Mouse (Mus musculus): ENCODE measurements around the gene Usp10.

Gene Usp10

DNA sequence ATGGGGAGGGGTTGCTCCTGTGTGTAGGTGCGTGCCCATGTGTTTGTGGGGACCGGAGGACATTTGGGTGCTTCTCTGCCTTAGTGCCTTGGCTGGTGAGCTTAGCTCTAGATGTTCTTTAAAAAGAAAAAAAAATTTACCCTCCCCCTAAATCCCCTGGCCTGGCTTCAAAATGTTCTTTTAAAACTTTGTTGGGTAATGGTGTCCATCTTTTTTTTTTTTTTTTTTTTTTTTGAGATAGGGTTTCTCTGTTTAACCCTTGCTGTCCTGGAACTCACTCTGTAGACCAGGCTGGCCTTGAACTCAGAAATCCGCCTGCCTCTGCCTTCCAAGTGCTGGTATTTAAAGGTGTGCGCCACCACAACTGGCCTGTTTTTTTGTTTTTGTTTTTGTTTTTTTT lies 5.1 kb downstream of the Usp10 start:
- DNase-seq (ENCODE audit: low spot score) = no peak

GRCm38 (mm10) chr8:119916237-119916892 lies 6.2 kb downstream of the Usp10 start:
- DNase-seq (ENCODE audit: low spot score) = no peak

DNA sequence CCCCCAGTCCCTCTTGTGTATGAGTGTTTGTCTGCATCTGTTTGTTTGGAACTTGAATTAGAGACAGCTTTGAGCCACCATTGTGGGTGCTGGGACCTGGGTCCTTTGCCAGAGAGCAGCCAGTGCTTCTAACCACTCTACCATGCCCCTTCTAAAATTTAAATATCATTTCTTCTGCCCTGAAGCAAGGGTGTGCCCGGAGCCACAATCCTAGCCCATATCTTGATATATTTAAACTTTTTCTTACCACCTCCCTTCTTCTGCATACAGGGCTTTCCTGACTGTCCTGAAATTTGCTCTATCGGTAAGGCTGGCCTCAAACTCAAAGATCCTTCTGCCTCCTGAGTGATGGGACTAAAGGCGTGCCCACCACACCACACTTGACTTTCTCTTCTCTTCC lies 7.3 kb downstream of the Usp10 start:
- DNase-seq (ENCODE audit: low spot score) = no peak

DNA sequence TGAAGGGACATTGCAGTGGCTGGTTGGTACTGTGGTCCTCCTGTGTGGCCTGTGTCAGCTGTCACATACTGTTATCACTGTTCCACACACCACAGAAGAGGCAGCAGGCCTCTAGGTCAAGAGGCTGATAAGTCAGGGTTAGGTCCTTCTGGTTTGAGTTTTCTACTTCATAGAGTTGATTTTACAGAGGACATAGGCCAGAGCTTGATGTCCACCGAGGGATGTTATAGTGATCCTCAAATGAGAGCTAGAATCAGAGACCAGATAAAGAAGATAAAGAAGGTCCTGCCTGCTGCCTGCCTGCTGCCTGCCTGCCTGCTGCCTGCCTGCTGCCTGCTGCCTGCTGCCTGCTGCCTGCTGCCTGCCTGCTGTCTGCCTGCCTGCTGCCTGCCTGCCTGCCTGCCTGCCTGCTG lies 8.0 kb downstream of the Usp10 start:
- DNase-seq (ENCODE audit: low spot score) = no peak

DNA sequence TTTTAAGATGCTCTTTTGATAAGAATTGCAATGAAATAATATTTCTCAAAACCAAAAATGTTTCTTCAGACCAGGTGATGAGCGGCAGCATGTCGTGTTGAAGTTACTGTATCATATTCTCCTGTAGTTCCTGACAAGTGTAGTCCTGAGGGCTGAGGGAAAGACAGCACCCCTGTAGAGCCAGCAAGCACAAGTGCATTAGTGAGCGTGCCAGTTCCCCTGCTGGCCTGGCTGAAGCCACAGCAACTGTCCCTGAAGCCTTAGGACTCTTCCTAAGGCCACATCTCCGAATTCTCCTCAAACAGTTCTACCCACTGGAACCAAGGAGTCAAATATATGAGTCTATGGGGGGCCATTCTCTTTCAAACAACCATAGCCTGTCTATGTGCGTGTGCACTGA lies 13.1 kb downstream of the Usp10 start:
- no peak for DNase-seq (ENCODE audit: low spot score)

DNA sequence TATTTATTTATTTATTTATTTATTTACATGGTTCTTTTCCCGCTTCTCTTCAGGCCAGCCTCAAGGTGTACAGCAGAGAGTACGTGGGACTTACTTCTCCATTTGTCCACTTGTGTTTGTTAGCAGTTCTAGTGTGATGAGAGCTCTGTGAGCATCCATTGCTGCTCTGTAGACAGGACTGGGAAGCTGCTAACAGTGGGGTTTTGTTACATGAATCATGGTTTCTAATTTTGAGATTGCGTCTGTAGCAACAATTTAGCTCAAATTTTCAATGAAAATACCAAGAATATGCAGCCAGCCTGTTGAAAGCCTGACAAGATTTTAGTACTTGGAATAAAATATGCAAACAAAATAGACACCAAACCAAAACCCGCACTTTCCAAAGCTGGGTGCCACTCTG lies 15.3 kb downstream of the Usp10 start:
- no peak for DNase-seq (ENCODE audit: low spot score)

DNA sequence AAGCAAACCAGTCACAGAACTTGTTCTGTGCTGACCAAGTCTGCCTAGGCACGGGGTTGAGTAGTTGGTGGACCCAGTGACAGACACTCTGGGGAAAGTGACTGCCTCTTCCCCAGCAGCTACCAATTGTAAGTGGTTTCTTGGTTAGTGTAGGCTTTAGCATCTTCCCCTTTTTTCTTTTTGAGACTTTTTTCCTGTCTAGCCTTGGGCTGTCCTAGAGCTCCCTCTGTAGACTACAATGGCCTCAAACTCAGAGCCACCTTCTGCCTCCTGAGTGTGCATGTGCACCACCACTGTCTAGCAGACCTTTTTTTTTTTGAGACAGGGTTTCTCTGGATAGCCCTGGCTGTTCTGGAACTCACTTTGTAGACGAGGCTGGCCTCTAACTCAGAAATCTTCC lies 16.3 kb downstream of the Usp10 start:
- DNase-seq (ENCODE audit: low spot score) = no peak

DNA sequence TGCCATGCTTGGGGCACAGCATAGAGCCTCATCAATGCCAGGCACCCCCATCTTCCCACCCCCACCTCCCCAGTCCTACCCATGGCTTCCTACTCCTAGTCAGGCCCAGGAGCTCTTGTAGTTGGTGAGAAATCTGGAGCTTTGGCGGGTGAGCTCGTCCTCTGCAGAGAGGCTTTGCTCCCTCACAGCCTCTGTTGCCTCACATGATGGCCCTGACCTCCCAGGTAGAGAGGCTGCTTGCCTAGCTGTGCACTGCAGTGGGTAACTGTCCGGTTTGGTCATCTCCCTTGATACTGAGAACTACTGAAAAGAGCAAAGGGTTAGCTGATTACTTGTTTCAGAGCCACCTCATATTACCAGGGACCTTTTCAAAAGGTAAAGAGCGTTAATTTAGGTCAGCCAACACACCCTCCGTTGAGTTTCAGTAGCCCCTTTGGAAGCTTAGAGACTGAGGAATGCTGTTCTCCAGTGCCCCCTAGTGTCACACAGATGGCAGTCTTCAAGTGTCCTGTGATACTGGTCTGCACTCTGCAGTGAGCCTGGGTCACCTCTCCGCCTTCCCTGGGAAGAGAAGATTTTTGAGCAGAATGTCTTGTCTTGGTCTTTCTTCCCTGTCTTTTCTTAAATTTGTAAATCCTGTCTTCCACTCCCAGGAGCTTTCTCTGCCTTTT lies 17.4 kb downstream of the Usp10 start:
- peak; percentile 82 for DNase-seq (ENCODE audit: low spot score)

DNA sequence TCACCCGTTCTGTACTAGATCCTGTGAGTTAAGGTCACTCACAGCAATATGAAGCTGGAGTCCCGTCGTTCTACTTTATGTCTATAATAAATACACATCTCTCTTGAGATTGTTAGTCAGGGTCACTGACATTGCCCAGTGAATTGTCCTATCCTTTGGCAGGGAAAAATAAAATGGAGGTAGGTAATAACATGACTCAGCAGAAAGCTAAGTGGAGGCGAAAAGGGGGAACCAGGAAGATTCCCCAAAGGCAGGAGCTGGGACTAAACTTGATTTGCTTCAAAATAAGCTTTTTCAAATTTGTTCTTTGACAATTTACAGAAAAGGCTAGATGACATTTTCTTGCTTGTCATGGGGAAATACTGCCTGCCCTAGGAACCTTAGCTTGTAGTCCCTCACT lies 21.2 kb downstream of the Usp10 start:
- DNase-seq (ENCODE audit: low spot score) = no peak

- no peak for DNase-seq (ENCODE audit: low spot score)
Observed at GRCm38 (mm10) chr8:119933681-119934080, 23.5 kb downstream of the Usp10 start.

DNA sequence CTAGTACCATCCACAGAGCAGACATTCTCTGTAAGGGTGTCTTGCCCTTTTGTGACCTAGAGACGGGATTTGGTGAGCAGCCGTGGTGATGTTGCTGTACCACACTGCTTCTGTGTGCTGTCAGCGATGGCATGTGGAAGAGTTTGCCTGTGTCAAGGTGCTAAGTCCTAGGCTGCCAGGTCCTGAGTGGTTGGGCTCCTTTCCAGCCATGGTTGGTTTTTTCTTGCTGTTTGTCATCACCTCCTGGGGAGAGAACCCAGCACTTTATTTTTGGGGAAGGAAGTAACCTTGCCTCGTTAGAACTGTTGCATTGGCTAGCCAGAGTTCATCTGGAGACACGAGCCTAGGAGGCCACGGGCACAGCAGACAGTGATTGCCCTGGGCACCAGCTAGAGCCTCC lies 25.4 kb downstream of the Usp10 start:
- DNase-seq (ENCODE audit: low spot score) = no peak

GRCm38 (mm10) chr8:119938481-119938880 lies 28.3 kb downstream of the Usp10 start:
- DNase-seq (ENCODE audit: low spot score) = no peak

DNA sequence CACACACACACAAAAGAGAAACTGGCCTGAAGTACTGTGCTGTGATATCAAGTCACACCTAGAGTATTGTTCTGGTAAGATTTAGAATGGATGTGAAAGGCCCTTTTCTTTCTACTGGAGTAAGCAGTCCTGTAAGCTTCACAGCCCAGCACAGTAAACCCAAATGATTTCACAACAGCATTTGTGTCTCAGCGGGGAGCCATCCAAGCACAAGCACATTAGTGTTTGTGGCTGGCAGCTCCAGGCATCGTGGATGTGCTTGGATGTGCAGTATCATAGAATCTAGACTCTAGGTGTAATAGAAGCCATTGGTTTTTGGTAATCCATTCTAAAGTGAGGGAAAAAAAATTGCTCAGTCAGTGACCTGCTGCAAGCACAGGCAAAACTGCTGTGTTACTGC lies 29.2 kb downstream of the Usp10 start:
- DNase-seq (ENCODE audit: low spot score) = no peak

DNA sequence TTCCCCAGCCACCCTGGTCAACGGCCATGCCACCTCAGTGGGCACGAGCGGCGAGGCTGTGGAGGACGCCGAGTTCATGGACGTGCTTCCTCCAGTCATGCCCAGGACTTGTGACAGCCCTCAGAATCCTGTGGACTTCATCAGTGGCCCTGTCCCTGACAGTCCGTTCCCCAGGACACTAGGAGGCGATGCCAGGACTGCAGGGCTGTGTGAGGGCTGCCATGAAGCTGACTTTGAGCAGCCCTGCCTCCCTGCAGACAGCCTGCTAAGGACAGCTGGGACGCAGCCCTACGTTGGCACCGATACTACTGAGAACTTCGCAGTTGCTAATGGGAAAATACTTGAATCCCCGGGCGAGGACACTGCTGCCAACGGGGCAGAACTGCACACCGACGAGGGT lies 31.3 kb downstream of the Usp10 start:
- DNase-seq (ENCODE audit: low spot score) = no peak

GRCm38 (mm10) chr8:119943616-119944015 lies 33.5 kb downstream of the Usp10 start:
- no peak for DNase-seq (ENCODE audit: low spot score)

GRCm38 (mm10) chr8:119944096-119944811 lies 34.1 kb downstream of the Usp10 start:
- peak; percentile 87 for DNase-seq (ENCODE audit: low spot score)

GRCm38 (mm10) chr8:119946326-119946865 lies 36.2 kb downstream of the Usp10 start:
- DNase-seq (ENCODE audit: low spot score) = no peak

- no peak for DNase-seq (ENCODE audit: low spot score)
Observed at GRCm38 (mm10) chr8:119947653-119948052, 37.5 kb downstream of the Usp10 start.

DNA sequence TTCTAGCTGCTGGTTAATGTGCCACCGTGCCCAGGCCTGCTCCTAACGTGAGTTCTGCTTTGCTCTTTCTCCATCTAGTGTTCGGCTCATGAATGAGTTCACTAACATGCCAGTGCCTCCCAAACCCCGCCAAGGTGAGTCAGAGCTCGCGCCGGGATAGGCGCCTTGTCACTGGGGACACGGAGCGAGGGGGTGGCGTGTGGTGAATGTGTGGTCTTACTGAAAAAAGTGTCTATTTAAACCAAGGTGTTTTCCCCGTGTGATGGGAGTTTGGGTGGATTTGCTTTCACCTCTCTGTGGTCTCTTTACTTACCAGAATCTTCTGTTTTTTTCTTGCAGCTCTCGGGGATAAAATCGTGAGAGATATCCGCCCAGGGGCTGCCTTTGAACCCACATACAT lies 38.2 kb downstream of the Usp10 start:
- DNase-seq (ENCODE audit: low spot score) = no peak

DNA sequence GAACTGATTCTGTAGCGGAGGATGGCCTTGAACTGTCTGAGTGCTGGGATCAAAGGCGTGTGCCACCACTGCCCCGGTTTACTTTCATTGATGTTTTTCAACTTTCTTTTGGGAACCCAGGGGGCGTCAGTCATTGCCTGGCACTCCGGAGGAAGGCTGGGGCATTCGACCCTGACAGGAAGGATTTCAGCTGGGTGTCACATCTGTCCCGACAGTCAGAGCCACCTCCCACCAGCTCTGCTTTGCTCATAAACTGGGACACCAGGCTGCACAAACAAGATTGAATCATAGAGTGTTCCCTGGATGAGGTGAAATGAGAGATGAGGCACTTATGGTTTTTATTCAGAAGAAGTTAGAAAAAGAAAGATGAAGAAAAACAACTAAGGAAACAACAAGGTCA lies 42.1 kb downstream of the Usp10 start:
- DNase-seq (ENCODE audit: low spot score) = no peak

DNA sequence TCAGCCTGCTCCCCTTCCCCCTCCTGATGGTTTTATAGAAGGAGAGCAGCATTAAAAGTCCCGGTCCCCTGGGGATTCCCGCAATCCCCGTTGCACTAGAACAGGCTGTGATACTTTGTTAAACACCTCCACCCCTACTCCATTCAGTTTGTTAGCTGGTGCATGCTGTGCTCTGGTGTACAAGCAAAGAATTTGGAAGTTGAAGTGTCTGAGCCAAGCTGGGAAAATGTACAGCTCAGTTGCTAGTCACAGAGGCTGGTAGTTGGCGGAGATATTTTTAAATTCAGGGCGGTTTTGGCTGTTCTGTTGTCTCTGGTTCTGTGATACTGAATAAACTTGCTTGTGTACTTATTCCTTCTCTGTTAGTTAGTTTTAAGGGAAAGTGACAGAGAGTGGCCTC lies 42.6 kb downstream of the Usp10 start:
- DNase-seq (ENCODE audit: low spot score) = no peak

- DNase-seq (ENCODE audit: low spot score) = no peak
Observed at GRCm38 (mm10) chr8:119955333-119955732, 45.2 kb downstream of the Usp10 start.

- DNase-seq (ENCODE audit: low spot score) = no peak
Observed at GRCm38 (mm10) chr8:119958076-119958475, 47.9 kb downstream of the Usp10 start.
